Mouse (Mus musculus) heart, adult 10 weeks (tissue): ENCODE data around the gene Olfr846. TPM values are rescaled to one million over a fixed set of nuclear protein-coding genes. Genes with fewer than 3 reads are reported as not detected.

Source experiments
- polyA plus RNA-seq: library from polyadenylated mRNA; stranded (reverse); fragments of 350-450 nt; fragmentation: Illumina TruSeq; extraction: RNeasy Lipid Tissue Mini Kit (QIAGEN cat#74804); gene quantifications from one replicate; pipeline ENCODE4 v1.2.3, GENCODE M21; 2014; ENCODE audit warnings: low read depth, low replicate concordance

Olfr846 gene
- polyA plus RNA-seq: not detected

GRCm38 (mm10) chr9:19363905-19364304, at the start of gene Olfr846:
Gene Olfr846, minus strand, starts transcription at chr9:19364005.

GRCm38 (mm10) chr9:19378569-19378968, 14.8 kb upstream of the Olfr846 start, which contains the start of gene Olfr847:
Gene Olfr847, minus strand, starts transcription at chr9:19378669.

GRCm38 (mm10) chr9:19336157-19336556, 27.6 kb downstream of the Olfr846 start, which contains the start of gene Olfr845:
Gene Olfr845, plus strand, starts transcription at chr9:19336457.

GRCm38 (mm10) chr9:19316047-19316446, 47.8 kb downstream of the Olfr846 start, which contains the start of gene Olfr844:
Gene Olfr844, plus strand, starts transcription at chr9:19316347.

Other genes with a start within 250 kb of the Olfr846 start
- not detected for gene Olfr836, start 243.6 kb downstream of the Olfr846 start, polyA plus RNA-seq
- gene Olfr837, start 227.7 kb downstream of the Olfr846 start, polyA plus RNA-seq: not detected
- not detected for gene Olfr839-ps1, start 186.7 kb downstream of the Olfr846 start, polyA plus RNA-seq
- gene Olfr843, start 112.0 kb downstream of the Olfr846 start, polyA plus RNA-seq: not detected
- not detected for gene Olfr844, start 47.7 kb downstream of the Olfr846 start, polyA plus RNA-seq
- gene Olfr845, start 27.5 kb downstream of the Olfr846 start, polyA plus RNA-seq: not detected
- gene Olfr847, start 14.7 kb upstream of the Olfr846 start, polyA plus RNA-seq: not detected
- not detected for gene Olfr849, start 76.3 kb upstream of the Olfr846 start, polyA plus RNA-seq
- not detected for gene Olfr850, start 114.2 kb upstream of the Olfr846 start, polyA plus RNA-seq
- not detected for gene Olfr851, start 129.3 kb upstream of the Olfr846 start, polyA plus RNA-seq
- gene Olfr853, start 177.1 kb upstream of the Olfr846 start, polyA plus RNA-seq: not detected
- not detected for gene Olfr854, start 203.4 kb upstream of the Olfr846 start, polyA plus RNA-seq
- gene Olfr855, start 218.6 kb upstream of the Olfr846 start, polyA plus RNA-seq: not detected